Mouse (Mus musculus) G1E (cell line): ENCODE data around the gene Galnt17.

Experiments used
- CTCF ChIP-seq: IDR thresholded peaks from 2 replicates; pipeline ENCODE4 v1.5.1; 2012; ENCODE audit warnings: low read depth, low read length, inconsistent platforms, mixed read lengths
- GATA1 ChIP-seq: IDR thresholded peaks from 2 replicates; pipeline ENCODE4 v1.6.1; 2012; ENCODE audit warnings: borderline replicate concordance, low read length, inconsistent platforms, mixed read lengths
- POLR2AphosphoS5 ChIP-seq: IDR thresholded peaks from 2 replicates; pipeline ENCODE4 v1.6.1; 2012; ENCODE audit warnings: low read depth, low read length, inconsistent platforms; ENCODE audit not compliant: insufficient replicate concordance
- TAL1 ChIP-seq: conservative IDR thresholded peaks from 2 replicates; pipeline ENCODE4 v1.6.1; 2012; ENCODE audit warnings: low read depth, low read length, inconsistent platforms, mixed read lengths

DNA sequence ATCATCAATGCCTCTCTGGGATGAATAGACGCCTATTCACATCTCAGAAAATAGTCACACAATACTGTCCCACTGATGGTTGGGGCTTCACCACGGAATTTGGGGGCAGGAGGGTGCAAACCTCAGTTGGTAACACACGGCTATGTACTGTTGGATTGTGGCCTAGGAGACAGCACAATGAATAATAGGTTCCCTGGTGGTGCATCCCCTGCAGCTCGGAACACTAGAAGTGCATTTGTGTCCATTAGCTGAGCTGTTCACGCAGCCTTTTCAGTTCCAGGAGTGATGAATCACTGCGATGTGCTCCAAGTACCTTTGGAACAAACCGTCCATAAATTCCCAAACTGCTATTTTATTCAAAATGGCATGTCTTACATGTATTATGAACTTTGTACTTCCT, 142.6 kb downstream of the Galnt17 start:
- TF ChIP-seq CTCF (no peak), GATA1 (no peak), TAL1 (no peak), POLR2AphosphoS5 (no peak)
